Mouse (Mus musculus) G1E-ER4 (cell line): ENCODE data around the gene Prickle4. TPM values are rescaled to one million over a fixed set of nuclear protein-coding genes. Genes with fewer than 3 reads are reported as not detected.

ENCODE experiments used
- GATA1 ChIP-seq: IDR thresholded peaks from one replicate; pipeline ENCODE4 v1.8.0; 2012; ENCODE audit warnings: low read length, inconsistent platforms
- polyA plus RNA-seq: library from polyadenylated mRNA; stranded (reverse); fragments of >175 nt; gene quantifications from 2 replicates; pipeline ENCODE4 v1.2.3, GENCODE M21; 2012

Prickle4 gene
- polyA plus RNA-seq, 1 experiment = 5.3 TPM

DNA sequence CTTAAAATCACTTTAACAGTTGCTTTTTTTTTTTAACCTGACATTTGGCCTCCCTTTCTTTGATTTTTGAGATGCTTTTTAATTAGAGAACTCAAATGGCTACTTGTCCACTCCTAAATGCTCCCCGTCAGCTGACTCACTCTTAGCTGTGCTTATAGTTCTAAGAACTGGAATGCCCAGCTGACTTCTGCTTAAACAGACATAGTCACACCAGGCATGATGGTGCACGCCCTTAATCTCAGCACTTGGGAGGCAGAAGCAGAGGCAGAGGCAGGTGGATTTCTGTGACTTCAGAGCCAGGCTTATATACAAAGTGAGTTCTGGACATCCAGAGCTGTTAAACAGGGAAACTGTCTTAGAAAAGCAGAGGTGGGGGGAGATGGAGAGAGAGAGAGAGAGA lies 42.6 kb downstream of the Prickle4 start:
- no peak for TF ChIP-seq GATA1

GRCm38 (mm10) chr17:47648966-47649365 lies 45.6 kb downstream of the Prickle4 start:
- no peak for TF ChIP-seq GATA1

GRCm38 (mm10) chr17:47646683-47647082 lies 47.9 kb downstream of the Prickle4 start:
- no peak for TF ChIP-seq GATA1

GRCm38 (mm10) chr17:47642992-47643391 lies 51.5 kb downstream of the Prickle4 start:
- no peak for TF ChIP-seq GATA1

Other genes starting within 250 kb of the Prickle4 start
- gene Taf8, start 192.4 kb downstream of the Prickle4 start, polyA plus RNA-seq = 23.1 and 25.1 TPM in 2 replicates
- 451 and 580 TPM in 2 replicates for gene Ccnd3, start 189.7 kb downstream of the Prickle4 start, polyA plus RNA-seq
- 58.2 and 67.0 TPM in 2 replicates for gene Bysl, start 83.2 kb downstream of the Prickle4 start, polyA plus RNA-seq
- gene Med20, start 83.2 kb downstream of the Prickle4 start, polyA plus RNA-seq = 6.0 and 7.3 TPM in 2 replicates
- gene Gm20517, start 83.1 kb downstream of the Prickle4 start, polyA plus RNA-seq = 0.11 TPM in 1 of 2 replicates, not detected in the other
- 15.8 and 20.6 TPM in 2 replicates for gene Usp49, start 64.0 kb downstream of the Prickle4 start, polyA plus RNA-seq
- gene Tomm6, start 6.3 kb downstream of the Prickle4 start, polyA plus RNA-seq = 246 and 348 TPM in 2 replicates
- 3.2 and 4.1 TPM in 2 replicates for gene Frs3, start 5.7 kb downstream of the Prickle4 start, polyA plus RNA-seq
- gene Gm21981, start 281 bp downstream of the Prickle4 start, polyA plus RNA-seq = 0.37 and 0.54 TPM in 2 replicates
- gene Pgc, start 32.1 kb upstream of the Prickle4 start, polyA plus RNA-seq = not detected in 2 replicates
- gene Tfeb, start 42.3 kb upstream of the Prickle4 start, polyA plus RNA-seq = 40.1 and 50.4 TPM in 2 replicates
- gene Mdfi, start 140.0 kb upstream of the Prickle4 start, polyA plus RNA-seq = not detected in 2 replicates
- gene Foxp4, start 229.9 kb upstream of the Prickle4 start, polyA plus RNA-seq = 35.6 and 46.1 TPM in 2 replicates